Mouse (Mus musculus) ES-Bruce4 (cell line): ENCODE results near the gene Acvrl1.

ENCODE experiments used
- CTCF ChIP-seq: IDR thresholded peaks from one replicate; pipeline ENCODE4 v1.8.1; 2011; ENCODE audit warnings: low read depth, low read length
- POLR2A ChIP-seq: IDR thresholded peaks from one replicate; pipeline ENCODE4 v1.8.1; 2011; ENCODE audit warnings: low read length; ENCODE audit not compliant: insufficient read depth

- TF ChIP-seq CTCF (no peak), POLR2A (no peak)
These were observed 62.4 kb downstream of the Acvrl1 start for GRCm38 (mm10) chr15:101190762-101191150.
